Mouse (Mus musculus): ENCODE data around the gene Gtf2h5.

Gene Gtf2h5

GRCm38 (mm10) chr17:6079287-6080122 is at the start of gene Gtf2h5, which contains the start of gene Serac1:
Gtf2h5 (plus strand) TSS chr17:6079786.
Serac1 (minus strand) TSS chr17:6079741.
- peak; percentile 99 for DNase-seq (ENCODE audit: low read depth, low spot score)

DNA sequence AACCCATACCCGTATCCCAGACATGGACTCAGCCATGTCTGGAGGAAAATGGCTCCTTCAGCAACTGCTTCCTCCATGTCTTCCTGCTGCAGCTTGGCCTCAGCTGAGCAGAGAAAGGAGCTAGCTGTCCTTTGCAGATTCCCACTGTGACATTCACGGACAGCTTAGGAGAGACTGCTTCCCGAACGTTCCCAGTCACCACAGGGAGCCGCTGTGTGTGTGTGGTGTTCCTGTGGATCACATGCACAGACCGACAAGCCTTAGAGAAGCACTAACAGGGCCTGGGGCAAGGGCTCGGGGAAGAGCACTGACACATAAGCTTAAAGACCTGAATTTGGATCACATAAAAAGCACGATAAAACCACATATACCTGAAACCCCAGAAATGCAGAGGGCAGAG is 43.9 kb upstream of the Gtf2h5 start:
- DNase-seq (ENCODE audit: low read depth, low spot score) = no peak

DNA sequence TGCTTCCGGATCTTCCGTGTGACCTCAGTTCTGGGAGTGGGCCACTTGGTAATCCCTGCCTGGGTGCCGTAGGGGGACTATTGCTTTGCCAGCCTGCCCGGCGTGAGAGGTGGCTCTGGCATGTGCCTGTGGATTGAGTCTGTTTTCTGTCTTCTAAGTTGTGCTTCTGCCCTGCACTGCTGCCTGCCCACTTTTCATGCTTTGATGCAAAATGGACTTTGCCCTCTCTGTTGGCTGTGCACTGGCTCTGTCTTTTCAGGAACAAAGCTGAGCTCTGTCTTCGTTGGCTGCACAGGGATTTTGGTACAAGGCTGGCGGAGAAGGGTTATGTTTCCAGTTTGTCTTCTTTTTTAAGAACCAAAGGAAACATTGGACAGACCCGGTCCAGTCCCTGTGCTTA is 43.1 kb upstream of the Gtf2h5 start:
- DNase-seq (ENCODE audit: low read depth, low spot score) = no peak

- DNase-seq (ENCODE audit: low read depth, low spot score) = no peak
Observed at GRCm38 (mm10) chr17:6036872-6037271, 42.7 kb upstream of the Gtf2h5 start.

GRCm38 (mm10) chr17:6037507-6037906 is 42.1 kb upstream of the Gtf2h5 start:
- DNase-seq (ENCODE audit: low read depth, low spot score) = no peak

DNA sequence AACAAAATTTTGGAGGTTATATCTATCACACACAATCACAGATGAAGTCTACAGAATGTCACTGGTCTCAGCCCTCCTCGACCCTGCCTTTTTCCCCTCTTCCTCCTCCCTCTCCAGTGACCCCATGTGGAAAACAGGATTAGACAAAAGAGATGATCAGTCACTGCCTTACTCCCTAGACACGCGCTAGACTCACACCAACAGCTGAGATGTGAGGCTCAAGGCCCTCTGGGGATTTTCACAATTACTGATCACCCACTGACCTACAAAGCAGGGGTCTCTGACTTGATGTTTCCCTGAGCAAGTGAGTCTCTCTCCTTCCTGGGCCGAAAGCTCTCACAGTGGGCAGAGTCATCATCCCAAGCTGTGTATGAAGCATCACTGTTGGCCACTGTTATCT is 26.8 kb upstream of the Gtf2h5 start:
- no peak for DNase-seq (ENCODE audit: low read depth, low spot score)

- DNase-seq (ENCODE audit: low read depth, low spot score) = peak; percentile 68
Observed at GRCm38 (mm10) chr17:6054934-6055355, 24.6 kb upstream of the Gtf2h5 start.

GRCm38 (mm10) chr17:6062793-6063192 is 16.8 kb upstream of the Gtf2h5 start:
- DNase-seq (ENCODE audit: low read depth, low spot score) = no peak

DNA sequence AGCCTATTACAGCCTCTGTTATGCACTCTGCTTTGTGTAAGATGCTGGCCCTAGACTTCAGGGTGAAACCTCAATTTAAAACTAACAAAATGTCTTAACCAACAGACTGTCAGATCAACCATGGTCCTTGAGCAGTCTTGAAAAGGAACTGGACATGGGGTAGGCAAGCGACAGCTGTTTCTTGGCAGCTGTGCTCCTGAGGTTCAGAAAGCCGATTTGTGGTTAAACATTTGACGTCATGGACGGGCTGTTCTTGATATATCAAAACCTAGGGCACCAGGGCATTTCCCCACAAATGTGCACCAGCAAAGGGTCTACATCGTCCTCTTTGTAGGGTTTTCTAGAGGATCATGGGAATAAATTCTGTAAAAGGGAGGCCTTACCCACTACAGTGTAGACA is 16.1 kb upstream of the Gtf2h5 start:
- peak; percentile 19 for DNase-seq (ENCODE audit: low read depth, low spot score)

DNA sequence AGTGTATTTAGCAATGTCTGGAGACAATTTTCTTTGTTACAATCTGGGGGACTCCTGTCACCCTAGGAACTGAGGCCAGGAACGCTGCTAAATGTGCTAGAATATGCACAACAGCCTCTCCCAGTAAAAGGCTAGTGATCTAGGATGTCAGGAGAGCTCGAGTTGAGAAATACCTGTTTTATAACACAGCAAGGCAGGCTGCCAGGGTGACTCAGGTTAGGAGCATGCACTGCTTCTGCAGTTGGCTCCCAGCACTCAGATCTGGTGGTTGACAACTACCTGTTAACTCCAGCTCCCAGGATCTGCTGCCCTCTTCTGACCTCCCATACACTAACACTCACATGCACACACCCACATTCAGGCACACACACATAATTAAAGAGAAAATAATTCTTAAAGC is 13.6 kb upstream of the Gtf2h5 start:
- DNase-seq (ENCODE audit: low read depth, low spot score) = no peak

DNA sequence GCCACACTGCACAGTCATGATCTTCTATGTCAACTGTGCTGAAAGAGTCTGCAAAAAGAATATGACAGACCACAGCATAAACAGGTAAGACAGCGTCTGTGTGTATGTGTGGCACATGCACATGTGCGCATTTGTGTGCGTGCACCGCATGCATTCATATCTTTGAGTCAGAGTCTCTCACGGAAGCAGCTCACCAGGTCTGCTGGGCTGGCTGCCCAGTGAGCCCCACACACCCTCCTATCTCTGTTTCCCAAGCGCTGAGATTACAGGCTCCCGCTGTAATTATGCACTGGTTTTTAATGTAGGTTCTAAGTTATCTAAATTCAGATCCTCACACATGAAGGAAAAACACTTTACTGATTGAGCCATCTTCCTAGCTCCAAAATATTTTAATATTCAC is 12.0 kb upstream of the Gtf2h5 start:
- DNase-seq (ENCODE audit: low read depth, low spot score) = no peak

DNA sequence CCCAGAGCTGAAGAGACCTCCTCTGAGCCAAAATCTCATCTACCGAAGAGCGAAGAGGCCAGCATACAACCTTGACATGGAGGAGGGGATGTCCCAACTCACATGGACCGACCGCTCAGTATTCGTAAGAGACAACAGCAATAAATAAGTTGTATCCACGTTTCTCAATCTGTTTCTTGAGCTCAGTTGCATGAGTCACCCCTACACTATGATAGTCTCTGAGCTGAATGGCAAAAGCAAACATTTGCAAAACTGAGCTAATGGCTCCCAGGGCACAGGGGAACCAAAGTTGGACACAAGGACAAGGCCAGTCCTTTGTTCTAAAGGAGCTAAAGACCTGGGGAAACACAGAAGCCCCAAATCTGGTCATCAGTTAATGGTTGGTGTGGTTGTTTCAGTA is 9.7 kb upstream of the Gtf2h5 start:
- no peak for DNase-seq (ENCODE audit: low read depth, low spot score)

GRCm38 (mm10) chr17:6073405-6073804 is 6.2 kb upstream of the Gtf2h5 start:
- no peak for DNase-seq (ENCODE audit: low read depth, low spot score)

GRCm38 (mm10) chr17:6083323-6083890 is 3.8 kb downstream of the Gtf2h5 start:
- DNase-seq (ENCODE audit: low read depth, low spot score) = no peak

GRCm38 (mm10) chr17:6091604-6092003 is 12.0 kb downstream of the Gtf2h5 start:
- DNase-seq (ENCODE audit: low read depth, low spot score) = no peak

- peak; percentile 40 for DNase-seq (ENCODE audit: low read depth, low spot score)
Observed at GRCm38 (mm10) chr17:6095579-6095978, 16.0 kb downstream of the Gtf2h5 start.

GRCm38 (mm10) chr17:6097884-6098283 is 18.3 kb downstream of the Gtf2h5 start:
- peak; percentile 83 for DNase-seq (ENCODE audit: low read depth, low spot score)

GRCm38 (mm10) chr17:6102287-6102686 is 22.7 kb downstream of the Gtf2h5 start:
- DNase-seq (ENCODE audit: low read depth, low spot score) = no peak

DNA sequence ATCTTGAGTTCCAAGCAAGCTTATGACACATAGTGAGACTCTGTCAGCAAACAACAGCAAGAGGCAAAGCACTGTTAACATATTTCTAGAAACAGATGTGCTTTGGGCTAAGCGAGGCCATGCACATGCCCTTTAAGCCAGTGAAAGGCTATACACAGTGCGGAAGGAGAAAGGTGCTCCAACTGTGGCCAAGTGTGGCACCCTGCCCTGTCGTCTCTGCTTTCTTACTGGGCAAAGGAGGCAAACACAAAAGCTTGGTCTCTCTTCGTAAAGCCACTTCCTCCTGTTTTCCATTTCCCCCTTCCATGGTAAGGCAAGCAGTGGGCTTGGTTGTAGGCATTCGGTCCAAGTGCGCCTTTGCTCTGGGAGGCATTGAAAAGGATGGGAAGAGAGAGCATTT is 24.0 kb downstream of the Gtf2h5 start:
- DNase-seq (ENCODE audit: low read depth, low spot score) = no peak

DNA sequence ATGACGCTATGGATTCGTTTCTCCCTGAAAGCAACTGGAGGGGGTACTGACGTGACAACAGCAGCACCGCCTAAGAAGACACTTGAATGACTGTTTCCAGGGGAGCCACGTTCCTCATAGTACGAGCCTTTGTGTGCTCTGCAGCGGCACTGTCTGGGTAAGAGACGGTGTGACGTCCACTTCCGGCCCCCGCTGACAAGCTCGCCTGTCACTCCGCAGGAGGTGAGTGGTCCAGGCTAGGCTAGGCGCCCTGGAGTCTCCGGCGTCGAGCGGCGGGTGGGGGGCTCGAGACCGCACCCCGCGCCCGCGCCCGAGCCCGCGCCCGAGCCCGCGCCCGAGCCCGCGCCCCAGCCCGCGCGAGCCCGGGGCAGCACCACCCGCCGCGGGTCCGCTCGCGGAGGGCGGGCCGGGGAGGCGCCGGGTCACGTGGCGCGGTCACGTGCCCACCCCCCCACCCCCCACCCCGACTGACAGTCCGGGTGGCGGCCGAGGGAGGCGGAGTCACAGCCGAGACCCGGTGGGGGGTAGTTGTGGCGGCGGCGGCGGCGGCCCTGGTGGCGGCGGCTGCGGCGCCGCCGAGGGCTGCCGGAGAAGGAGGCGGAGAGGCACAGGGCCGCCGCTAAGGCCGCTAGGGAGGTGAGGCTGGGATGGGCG is 26.9 kb downstream of the Gtf2h5 start, which contains the start of gene Tulp4:
Tulp4 (plus strand) TSS at position 77 of the 654 bp plus-strand sequence.
- peak; percentile 94 for DNase-seq (ENCODE audit: low read depth, low spot score)

GRCm38 (mm10) chr17:6107015-6107601 is 27.5 kb downstream of the Gtf2h5 start:
- peak; percentile 53 for DNase-seq (ENCODE audit: low read depth, low spot score)

DNA sequence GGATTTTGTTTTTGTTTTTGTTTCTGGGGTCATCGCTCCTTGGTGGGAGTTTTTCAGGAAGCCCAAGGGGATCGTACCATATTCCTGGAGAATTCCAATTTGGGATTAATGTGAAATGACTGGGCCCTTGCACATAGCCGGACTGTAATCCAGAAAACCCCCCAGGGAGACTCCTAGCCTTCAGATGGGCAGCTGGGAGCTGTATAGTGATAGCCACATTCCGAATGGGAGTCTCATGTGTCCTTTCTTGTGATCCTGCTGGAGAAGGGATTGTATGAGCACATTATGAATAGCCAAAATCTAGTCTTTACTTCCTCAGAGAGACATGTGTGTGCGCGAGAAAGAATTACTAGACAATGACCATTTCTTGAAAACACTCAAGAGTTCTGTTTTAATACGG is 28.6 kb downstream of the Gtf2h5 start:
- no peak for DNase-seq (ENCODE audit: low read depth, low spot score)
